Mouse (Mus musculus) liver, adult 2 months (tissue): Measurements from ENCODE around the gene Slc17a2. TPM values are rescaled to one million over a fixed set of nuclear protein-coding genes. Genes with fewer than 3 reads are reported as not detected.

Experiments used
- DNase-seq: peaks from one replicate; pipeline ENCODE4 v3.0.0-alpha.2; 2011; ENCODE audit warnings: low read depth, low spot score; ENCODE audit errors: extremely low read depth
- H3K27ac ChIP-seq: fragments of 200-500 bp; replicated peaks from 2 replicates; pipeline ENCODE4 v1.5.1; 2012; ENCODE audit warnings: low read depth, mild to moderate bottlenecking, control low read depth, inconsistent platforms, low read length; ENCODE audit not compliant: insufficient read depth
- H3K27me3 ChIP-seq: fragments of 200-500 bp; 2 replicates; pipeline ENCODE4 v1.6.1; 2012; ENCODE audit warnings: mild to moderate bottlenecking, moderate library complexity, low read length, inconsistent platforms; ENCODE audit not compliant: control insufficient read depth, insufficient read depth
- H3K36me3 ChIP-seq: fragments of 200-500 bp; 2 replicates; pipeline ENCODE4 v1.6.1; 2012; ENCODE audit warnings: low read length, inconsistent platforms; ENCODE audit not compliant: control insufficient read depth, insufficient read depth
- H3K4me1 ChIP-seq: fragments of 200-500 bp; 2 replicates; pipeline ENCODE4 v1.6.1; 2011; ENCODE audit warnings: low read length; ENCODE audit not compliant: control insufficient read depth, insufficient read depth
- H3K4me3 ChIP-seq: fragments of 200-500 bp; 2 replicates; pipeline ENCODE4 v1.5.1; 2011; ENCODE audit warnings: low read depth, mild to moderate bottlenecking, control low read depth, low read length, moderate library complexity; ENCODE audit not compliant: insufficient read depth
- H3K79me2 ChIP-seq: fragments of 200-500 bp; 2 replicates; pipeline ENCODE4 v1.6.1; 2012; ENCODE audit warnings: inconsistent platforms, mild to moderate bottlenecking, low read length, moderate library complexity; ENCODE audit not compliant: control insufficient read depth, insufficient read depth
- H3K9ac ChIP-seq: fragments of 200-500 bp; 2 replicates; pipeline ENCODE4 v1.6.1; 2012; ENCODE audit warnings: low read depth, mild to moderate bottlenecking, control low read depth, inconsistent platforms, low read length
- CTCF ChIP-seq: fragments of 200-500 bp; IDR thresholded peaks from 2 replicates; pipeline ENCODE4 v1.5.1; 2011; ENCODE audit warnings: low read depth, low read length, control low read depth
- POLR2A ChIP-seq: fragments of 200-500 bp; IDR thresholded peaks from 2 replicates; pipeline ENCODE4 v1.6.1; 2011; ENCODE audit warnings: low read length, control low read depth; ENCODE audit not compliant: insufficient read depth; ENCODE audit errors: extremely low read depth
- WGBS: fragments of 180-500 bp; shearing (Covaris S2); methylation state at CpG from one replicate; pipeline ENCODE4 v1.1.7; 2018; 5-methylcytosine and 5-hydroxymethylcytosine counted together
- polyA plus RNA-seq: library from polyadenylated mRNA; depleted of rRNA; stranded (reverse); fragments of >200 nt; gene quantifications from 2 replicates; pipeline ENCODE4 v1.2.3, GENCODE M21; 2012
- total RNA-seq: library from RNA; depleted of rRNA; stranded (reverse); fragments of >200 nt; gene quantifications from 2 replicates; pipeline ENCODE4 v1.2.3, GENCODE M21; 2014

Slc17a2 gene
- total and polyA plus RNA-seq, 2 experiments: 175 to 189 TPM

GRCm38 (mm10) chr13:23864711-23865110 is 57.9 kb downstream of the Slc17a2 start:
- WGBS: 37% methylated on average over 9 of the region's 9 CpGs
- no peaks in the 10 kb centered on the region for H3K27me3 ChIP-seq
- TF ChIP-seq CTCF (no peak), POLR2A (no peak)
- no peaks in the 10 kb centered on the region for H3K79me2 ChIP-seq
- H3K4me3 ChIP-seq: no peak overlapping the region
- peaks cover 8% of the 10 kb centered on the region for H3K36me3 ChIP-seq
- no peak overlapping the region for H3K9ac ChIP-seq
- H3K27ac ChIP-seq: peak overlapping the region; percentile 37
- H3K4me1 ChIP-seq: peaks cover 15% of the 10 kb centered on the region
- DNase-seq: peak; percentile 64

GRCm38 (mm10) chr13:23866086-23866710 is 59.4 kb downstream of the Slc17a2 start:
- H3K36me3 ChIP-seq: no peaks in the 10 kb centered on the region
- H3K4me3 ChIP-seq: peak overlapping the region; percentile 51
- H3K4me1 ChIP-seq: peaks cover 20% of the 10 kb centered on the region
- H3K9ac ChIP-seq: peak overlapping the region; percentile 93
- 10% methylated on average over 9 of the region's 9 CpGs for WGBS
- peaks cover 3% of the 10 kb centered on the region; the same call in 1 of the 2 replicates for H3K79me2 ChIP-seq
- no peaks in the 10 kb centered on the region for H3K27me3 ChIP-seq
- DNase-seq: peak; percentile 82
- TF ChIP-seq CTCF (no peak), POLR2A (0 out of 2 replicates have a peak, but pooled peaks have one; percentile 40)
- H3K27ac ChIP-seq: peak overlapping the region; percentile 98

- Histone ChIP-seq H3K27ac (peak overlapping the region; percentile 98), H3K27me3 (no peaks in the 10 kb centered on the region)
- DNase-seq: no peak
Observed at GRCm38 (mm10) chr13:23867000-23867399, 60.2 kb downstream of the Slc17a2 start.

GRCm38 (mm10) chr13:23867405-23867804 is 60.6 kb downstream of the Slc17a2 start, which contains the start of gene Slc17a1:
Gene Slc17a1, plus strand, starts transcription at chr13:23867750.
- Histone ChIP-seq H3K4me1 (peaks cover 19% of the 10 kb centered on the region), H3K36me3 (no peaks in the 10 kb centered on the region), H3K79me2 (peaks cover 3% of the 10 kb centered on the region; the same call in 1 of the 2 replicates), H3K9ac (peak within 1 kb of the TSS; percentile 93), H3K4me3 (peak within 1 kb of the TSS; percentile 51), H3K27ac (peak within 1 kb of the TSS; percentile 98), H3K27me3 (no peaks in the 10 kb centered on the region)
- peak; percentile 97 for DNase-seq
- TF ChIP-seq POLR2A (no peak), CTCF (no peak)
- 22% methylated on average over 7 of the region's 7 CpGs for WGBS

More at GRCm38 (mm10) chr13:23867000-23867399, 60.2 kb downstream of the Slc17a2 start:
- H3K9ac ChIP-seq: peak overlapping the region; percentile 93
- TF ChIP-seq POLR2A (no peak), CTCF (no peak)
- H3K36me3 ChIP-seq: no peaks in the 10 kb centered on the region
- H3K4me1 ChIP-seq: peaks cover 19% of the 10 kb centered on the region
- WGBS: 33% methylated on average over 6 of the region's 6 CpGs
- H3K4me3 ChIP-seq: peak overlapping the region; percentile 51
- H3K79me2 ChIP-seq: peaks cover 3% of the 10 kb centered on the region; the same call in 1 of the 2 replicates

GRCm38 (mm10) chr13:23868790-23869533 is 62.2 kb downstream of the Slc17a2 start:
- Histone ChIP-seq H3K4me3 (no peak overlapping the region), H3K9ac (peak overlapping the region; percentile 49), H3K27me3 (no peaks in the 10 kb centered on the region), H3K36me3 (peaks cover 2% of the 10 kb centered on the region; the same call in 1 of the 2 replicates), H3K27ac (peak overlapping the region; percentile 99), H3K79me2 (peaks cover 3% of the 10 kb centered on the region; the same call in 1 of the 2 replicates), H3K4me1 (peaks cover 19% of the 10 kb centered on the region)
- WGBS: 32% methylated on average over 8 of the region's 8 CpGs
- TF ChIP-seq POLR2A: no peak
- DNase-seq: peak; percentile 99
